Mouse (Mus musculus): ENCODE measurements around the gene Slc12a3.
"Not testable (repeated sequence)": the region's sequence is repeated elsewhere in the genome, so short reads cannot be mapped to it uniquely, and the experiment has no call there.

Slc12a3 gene

GRCm38 (mm10) chr8:94399361-94399953 lies 70.5 kb downstream of the Slc12a3 start:
- no peak for DNase-seq (ENCODE audit: low read depth, low spot score)

GRCm38 (mm10) chr8:94399957-94400356 lies 71.0 kb downstream of the Slc12a3 start:
- not testable (repeated sequence) for DNase-seq (ENCODE audit: low read depth, low spot score)

GRCm38 (mm10) chr8:94408443-94409080 lies 79.6 kb downstream of the Slc12a3 start:
- no peak for DNase-seq (ENCODE audit: low read depth, low spot score)

- no peak for DNase-seq (ENCODE audit: low read depth, low spot score)
Measured at GRCm38 (mm10) chr8:94409523-94409922, 80.5 kb downstream of the Slc12a3 start.

GRCm38 (mm10) chr8:94412518-94412917 lies 83.5 kb downstream of the Slc12a3 start:
- DNase-seq (ENCODE audit: low read depth, low spot score), result no peak

GRCm38 (mm10) chr8:94413509-94413908 lies 84.5 kb downstream of the Slc12a3 start:
- DNase-seq (ENCODE audit: low read depth, low spot score), result no peak

- DNase-seq (ENCODE audit: low read depth, low spot score), result no peak
Measured at GRCm38 (mm10) chr8:94415218-94415617, 86.2 kb downstream of the Slc12a3 start.

Data from forelimb bud, embryonic 11.5 days (tissue).